Mouse (Mus musculus): ENCODE measurements around the gene Zfp316.

DNA sequence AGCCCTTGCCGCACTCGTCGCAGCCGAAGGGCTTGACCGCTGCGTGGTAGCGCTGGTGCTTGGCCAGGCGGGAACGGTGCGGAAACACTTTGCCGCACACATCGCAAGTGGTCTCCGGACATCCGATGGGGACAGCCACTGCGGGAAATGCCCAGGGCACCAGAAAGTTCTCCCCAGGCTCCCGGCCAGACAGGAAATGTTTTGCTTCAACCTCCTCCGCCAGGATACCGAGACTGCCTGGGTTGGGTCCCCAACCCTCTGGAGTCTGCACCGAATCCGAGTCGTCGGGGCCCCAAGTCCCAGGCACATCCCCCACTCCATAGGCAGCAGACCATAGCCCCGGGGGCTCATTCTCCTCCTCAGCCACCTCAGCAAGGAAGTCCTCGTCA lies 14.7 kb downstream of the Zfp316 start:
- TF ChIP-seq POLR2A (IDR thresholded peaks at IDR 0.05; ENCODE audit: insufficient read depth, low read depth, low read length), result no peak
- TF ChIP-seq CTCF (IDR thresholded peaks at IDR 0.05), result no peak
